Mouse (Mus musculus) retina, postnatal 1 day (tissue): ENCODE measurements around the gene B4galt7.
A peak's percentile ranks its signal among the peaks of the same experiment; 100 is the strongest.
"Not testable (repeated sequence)": the region's sequence is repeated elsewhere in the genome, so short reads cannot be mapped to it uniquely, and the experiment has no call there.

Source experiments
- DNase-seq: peaks from one replicate; pipeline ENCODE4 v3.0.0-alpha.2; 2012

The B4galt7 gene

DNA sequence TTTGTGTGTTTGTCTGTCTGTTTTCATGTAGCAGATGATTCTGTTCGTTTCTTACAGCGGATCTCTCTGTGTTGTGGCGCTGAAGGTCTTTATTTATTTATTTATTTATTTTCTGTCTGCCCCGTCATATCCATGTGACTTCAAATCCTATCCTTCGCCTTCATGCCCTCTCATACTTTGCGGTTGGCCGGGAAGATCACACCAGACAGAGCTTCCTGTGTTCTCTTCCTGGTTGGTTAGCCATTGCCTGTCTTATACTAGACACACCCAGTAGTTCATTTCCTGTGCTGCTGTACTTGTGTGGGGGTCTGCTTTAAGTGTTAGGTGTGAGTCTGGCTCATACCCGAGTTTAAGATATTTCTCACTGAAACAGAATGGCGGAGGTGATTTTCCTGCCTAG lies 961 bp downstream of the B4galt7 start:
- peak; percentile 23 for DNase-seq

DNA sequence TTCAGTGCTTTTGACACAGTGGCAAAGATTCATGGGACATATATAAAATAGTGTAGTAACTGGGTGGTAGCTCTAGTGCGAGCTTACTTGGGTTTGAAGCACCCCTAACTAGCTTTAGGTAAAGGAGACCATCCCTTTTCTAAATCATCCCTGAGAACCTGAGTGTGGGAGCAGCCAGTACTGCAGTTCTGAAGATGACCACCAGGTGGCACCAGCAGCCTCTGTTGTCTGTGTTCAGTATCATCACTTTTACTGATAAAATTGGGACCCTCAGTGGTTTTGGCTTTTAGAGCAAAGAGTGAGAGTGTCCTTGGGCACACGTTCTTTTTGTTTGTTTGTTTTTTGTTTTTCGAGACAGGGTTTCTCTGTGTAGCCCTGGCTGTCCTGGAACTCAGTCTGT lies 1.9 kb downstream of the B4galt7 start:
- DNase-seq = peak; percentile 81

DNA sequence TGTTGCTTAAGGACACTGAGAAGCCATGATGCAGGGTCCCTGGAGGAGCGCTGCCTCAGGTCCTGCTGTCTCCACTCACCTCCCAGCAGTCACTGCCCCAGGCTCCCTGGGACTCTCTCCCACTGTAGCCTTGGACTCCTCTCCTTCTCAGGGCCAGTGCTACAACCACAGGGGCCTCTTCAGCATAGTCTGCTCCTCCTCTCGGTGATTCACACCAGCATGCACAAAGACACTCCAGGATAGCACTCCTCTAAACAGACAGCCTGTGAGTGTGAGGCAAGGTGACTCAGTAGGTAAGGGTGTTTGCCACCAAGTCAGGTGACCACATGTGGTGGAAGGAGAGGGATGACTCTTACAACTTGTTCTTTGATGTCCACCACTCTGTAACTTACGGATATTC lies 4.9 kb downstream of the B4galt7 start:
- no peak for DNase-seq

DNA sequence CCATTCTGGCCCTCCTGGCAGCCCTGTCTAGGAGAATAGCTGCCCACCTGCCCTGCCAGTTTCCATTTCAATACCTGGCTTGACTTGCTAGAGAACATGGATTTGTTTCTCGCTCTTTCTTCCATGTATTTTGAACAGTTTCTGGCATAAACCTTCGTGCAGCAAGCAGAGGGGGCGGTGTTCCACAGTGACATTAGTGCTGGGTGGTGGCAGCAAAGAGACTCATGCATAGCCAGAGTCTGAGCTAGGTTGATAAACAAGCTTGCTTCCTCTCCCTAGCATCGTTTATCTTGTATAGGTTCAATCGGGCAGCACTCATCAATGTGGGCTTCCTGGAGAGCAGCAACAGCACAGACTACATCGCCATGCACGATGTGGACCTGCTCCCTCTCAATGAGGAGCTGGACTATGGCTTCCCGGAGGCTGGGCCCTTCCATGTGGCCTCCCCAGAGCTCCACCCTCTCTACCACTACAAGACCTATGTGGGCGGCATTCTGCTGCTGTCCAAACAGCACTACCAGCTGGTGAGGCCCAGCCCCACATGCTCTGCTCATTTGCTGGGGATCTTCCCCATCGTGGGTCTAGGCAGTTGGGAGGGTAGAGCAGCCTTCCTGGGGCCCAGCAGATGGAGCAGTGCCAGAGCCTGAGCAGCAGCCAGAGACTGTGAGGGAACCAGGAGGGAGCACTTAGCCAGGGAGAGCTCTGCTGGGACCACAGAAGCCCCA lies 7.4 kb downstream of the B4galt7 start:
- DNase-seq = no peak

DNA sequence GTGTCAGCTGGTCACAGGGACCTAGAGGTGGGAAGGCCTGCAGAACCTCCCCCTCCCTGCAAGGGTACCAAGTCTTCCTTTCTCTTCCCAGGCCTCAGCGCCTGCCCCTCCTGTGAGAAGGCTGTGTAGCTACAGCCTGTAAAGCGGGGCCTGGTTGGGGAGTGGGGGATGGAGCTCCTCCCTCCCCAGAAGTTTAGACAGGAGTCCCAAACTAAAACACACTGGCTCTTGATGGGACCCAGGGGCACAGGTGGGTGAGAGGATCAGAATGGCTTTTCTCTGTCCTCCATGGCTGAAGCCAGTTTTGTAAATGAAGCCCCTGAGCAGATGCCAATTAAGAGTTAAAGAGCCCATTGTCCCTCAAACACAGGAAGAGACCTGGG lies 7.9 kb downstream of the B4galt7 start:
- no peak for DNase-seq

DNA sequence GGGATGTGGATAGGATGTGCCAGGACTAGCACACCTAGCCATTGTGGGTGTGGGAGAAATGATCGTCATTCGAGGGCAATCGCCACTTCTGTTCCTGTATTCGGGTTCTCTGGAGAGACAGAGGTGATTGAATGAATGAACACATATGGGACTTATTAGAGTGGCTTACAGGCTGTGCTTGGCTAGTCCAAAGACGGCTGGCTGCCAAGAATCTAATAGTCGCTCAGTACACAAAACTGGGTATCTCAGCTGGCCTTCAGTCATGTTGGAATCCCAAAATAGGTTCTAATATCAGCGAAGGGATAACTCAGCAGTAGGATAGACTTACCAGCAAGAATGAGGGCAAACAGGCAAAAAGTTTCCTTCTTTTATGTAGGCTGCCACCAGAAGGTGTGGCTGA lies 12.3 kb downstream of the B4galt7 start:
- no peak for DNase-seq

DNA sequence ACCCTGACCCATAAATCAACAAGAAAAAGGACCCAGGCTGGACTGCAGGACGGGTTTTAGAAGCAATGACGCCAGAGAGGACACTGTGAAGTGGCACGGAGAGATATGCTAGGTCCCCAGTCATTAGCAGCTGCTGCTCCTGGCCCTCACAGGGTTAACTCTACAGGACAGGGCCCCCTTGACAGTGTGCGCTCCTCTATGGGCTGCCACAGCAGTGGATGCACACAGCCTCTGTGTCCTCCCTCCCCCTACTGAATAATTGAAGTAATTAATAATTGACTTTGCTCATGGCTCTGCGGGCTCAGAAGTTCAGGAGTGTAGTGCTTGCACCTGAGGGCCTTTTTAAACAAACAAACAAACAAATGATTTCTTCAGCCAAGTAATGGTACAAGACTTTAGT lies 13.8 kb downstream of the B4galt7 start:
- DNase-seq = no peak

DNA sequence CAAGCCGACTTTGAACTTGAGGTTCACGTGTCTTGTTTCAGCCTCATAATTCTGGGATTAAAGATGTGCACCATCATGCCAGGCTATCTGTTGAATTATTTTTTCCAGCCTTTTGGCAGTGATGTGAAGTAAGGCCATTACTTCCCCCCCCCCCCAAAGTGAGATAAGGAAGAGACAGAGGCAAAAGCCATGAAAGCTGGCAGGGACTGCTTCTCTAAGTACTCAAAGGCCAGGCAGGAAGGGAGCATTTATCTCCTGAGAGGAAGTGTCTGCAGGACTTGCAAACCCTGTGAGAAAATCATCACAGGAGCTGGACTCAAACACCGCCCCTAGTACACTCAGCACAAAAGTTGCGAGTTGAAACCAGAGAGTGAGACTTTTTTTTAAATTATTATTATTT lies 19.6 kb downstream of the B4galt7 start:
- no peak for DNase-seq

DNA sequence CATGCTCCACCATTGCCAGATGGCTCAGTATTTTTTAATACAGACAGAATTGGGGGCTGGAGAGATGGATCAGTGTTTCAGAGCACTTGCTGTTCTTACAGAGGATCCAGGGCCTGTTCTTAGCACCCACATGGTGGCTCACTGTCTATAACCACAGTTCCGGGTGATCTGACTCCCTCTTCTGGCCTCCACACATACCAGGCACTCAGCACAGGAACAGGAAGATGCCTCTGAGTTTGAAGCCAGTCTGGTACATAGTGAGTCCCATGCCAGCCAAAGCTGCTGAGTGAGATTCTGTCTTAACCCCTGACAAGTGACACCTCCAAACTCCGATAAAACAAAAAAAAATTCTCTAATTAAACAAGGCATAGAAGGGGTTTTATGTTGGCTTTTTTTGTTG lies 20.6 kb downstream of the B4galt7 start:
- DNase-seq = no peak

DNA sequence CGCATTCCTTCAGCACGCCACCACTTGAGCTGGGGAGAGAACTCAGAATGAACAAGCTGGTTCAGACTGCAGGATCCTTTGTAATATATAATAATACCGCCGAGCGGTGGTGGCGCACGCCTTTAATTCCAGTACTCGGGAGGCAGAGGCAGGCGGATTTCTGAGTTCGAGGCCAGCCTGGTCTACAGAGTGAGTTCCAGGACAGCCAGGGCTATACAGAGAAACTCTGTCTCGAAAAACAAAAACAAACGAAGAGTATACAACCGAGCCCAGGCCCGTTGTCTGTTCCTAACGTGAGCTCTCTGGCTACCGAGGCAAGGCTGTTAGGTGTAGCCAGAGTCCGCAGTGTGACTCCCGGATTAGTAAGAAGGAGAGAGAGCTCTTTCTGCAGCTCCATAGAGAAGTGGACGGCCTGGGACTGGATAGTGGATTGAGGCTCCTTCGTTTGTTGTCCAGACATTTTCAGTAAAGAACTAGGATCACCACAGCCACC lies 22.5 kb downstream of the B4galt7 start:
- DNase-seq = not testable (repeated sequence)

DNA sequence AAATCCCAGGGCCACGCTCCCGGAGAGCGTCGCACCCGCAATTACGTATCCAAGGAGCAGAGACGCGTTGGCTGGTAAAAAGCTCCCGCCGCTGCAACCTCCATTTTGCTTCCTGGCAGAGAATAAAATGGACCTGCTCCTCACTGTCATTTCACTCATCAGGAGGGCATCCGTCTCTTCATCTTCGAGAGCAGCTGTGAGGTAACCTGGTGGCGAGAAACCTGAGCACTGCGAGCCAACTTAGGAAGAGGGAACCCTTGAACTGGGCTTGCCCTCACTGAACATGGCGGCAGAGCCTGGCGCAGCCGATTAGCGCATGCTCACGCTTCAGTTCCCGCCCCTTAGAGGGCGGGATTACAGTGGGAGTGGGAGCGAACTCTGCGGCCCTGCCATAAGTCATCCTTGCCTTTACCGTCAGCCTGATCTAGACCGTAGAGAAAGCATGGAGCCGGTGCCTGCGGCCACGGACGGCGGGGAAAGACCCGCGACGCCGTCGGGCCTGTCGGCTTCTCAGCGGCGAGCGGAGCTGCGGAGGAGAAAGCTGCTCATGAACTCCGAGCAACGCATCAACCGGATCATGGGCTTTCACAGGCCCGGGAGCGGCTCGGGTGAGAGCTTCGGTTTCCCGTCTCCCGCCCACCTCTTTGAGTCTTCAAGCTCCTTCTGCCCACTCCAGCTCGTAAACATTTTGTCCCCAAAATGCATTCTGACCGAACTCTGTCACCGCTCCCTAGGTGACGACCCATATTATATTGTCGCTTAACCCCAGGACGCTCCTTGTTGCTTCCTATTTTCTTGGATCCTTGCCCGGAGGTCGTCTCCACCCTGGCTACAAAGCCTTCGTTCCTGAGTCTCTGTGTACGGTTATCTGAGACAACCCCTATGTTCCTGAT lies 23.2 kb downstream of the B4galt7 start, which contains the start of gene Caml:
Gene Caml (plus strand): TSS at position 357 of the 893 bp plus-strand sequence.
- DNase-seq = peak; percentile 94

DNA sequence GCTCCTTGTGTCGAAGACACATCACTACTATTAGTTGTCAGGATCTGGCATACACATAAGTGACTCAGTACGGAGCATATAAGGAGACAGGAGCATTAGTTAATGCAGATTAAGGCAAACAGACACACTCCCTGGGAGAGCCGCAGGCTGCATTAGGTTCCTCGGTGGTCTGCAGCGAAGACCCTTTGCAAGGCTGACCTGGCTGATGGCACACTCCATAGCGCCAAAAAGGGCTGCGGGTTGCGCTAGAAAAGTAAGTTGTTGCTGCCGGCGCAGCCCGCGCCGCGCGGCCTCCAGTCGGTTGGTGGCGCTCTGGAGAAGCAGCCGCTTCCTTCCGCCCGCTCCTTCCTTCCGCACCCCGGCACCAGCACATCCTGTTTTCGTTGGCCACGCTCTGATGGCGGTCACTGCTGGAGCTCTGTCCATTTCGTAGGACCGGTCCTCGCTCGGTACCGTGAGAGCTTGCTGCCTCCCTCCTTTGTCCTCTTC lies 35.0 kb downstream of the B4galt7 start, which contains the start of gene Ddx46:
Gene Ddx46 (plus strand): TSS at position 389 of the 489 bp plus-strand sequence.
- peak; percentile 95 for DNase-seq

DNA sequence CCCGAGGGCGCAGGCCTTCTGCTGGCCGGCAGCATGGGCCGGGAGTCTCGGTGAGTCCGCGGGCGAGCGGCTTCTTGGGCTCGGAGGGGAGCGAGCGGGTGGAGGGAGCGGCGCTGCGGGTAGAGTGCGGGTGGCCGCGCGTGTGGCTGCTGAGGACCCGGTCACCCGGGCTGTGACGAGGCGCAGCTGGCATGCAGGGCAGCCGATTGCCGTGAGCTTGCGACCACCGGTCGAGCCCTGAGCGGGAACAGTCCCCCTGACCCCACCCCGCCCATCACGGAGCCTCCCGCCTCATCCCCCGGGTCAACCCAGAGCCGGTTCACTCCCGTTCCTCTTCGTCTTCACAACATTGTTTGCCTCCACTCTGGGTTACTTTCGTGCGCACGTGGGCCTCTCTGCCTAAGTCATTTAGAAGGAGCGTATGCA lies 35.5 kb downstream of the B4galt7 start:
- no peak for DNase-seq

DNA sequence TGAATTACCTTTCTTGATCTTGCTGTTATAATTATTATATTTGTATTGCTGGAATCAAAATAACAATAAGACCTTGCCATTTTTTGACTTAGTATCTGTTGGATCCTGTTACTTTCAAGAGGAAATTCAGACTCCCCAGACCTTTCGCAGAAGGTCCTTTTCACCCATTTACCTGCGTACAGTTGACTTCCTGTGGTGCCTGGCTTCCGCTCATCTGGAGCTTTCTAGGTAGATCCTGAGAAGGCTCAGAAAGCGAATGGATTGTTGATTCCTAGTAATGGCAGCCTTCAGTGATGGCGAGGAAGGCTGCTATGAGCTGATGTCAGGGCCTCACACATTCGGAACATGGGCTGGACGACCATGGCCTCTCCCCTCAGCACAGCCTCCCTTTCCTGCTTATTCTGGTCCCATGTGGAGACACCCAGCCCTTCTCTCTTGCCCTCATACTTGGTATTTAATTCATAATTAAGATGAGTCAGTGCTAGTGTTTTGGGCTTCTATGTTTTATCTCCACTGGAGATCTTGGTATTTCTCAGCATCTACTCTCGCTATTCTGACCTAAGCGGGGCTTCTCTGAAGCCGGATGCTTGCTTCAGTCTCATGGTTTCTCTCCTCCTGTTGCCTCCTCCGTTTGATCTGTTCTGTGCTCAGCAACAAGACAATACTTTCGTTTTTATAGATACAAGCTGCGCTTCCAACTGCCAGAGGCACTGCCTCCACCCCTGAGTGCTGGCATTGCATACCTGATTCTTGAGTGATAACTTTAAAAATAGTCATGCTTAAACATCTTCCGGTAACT lies 36.7 kb downstream of the B4galt7 start:
- no peak for DNase-seq

DNA sequence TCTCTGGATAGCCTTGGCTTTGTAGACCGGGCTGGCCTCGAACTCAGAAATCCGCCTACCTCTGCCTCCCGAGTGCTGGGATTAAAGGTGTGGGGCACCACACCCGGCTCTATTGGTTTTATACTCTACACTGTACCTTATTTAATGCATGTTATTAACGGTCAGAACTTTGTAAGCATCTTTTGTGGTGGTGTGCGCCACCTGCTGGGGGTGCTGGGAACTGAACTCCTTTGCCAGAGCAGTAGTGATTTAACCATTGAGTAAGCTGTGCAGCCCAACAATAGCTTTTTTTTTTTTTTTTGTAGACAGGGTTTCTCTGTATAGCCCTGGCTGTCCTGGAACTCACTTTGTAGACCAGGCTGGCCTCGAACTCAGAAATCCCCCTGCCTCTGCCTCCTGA lies 40.8 kb downstream of the B4galt7 start:
- peak; percentile 77 for DNase-seq

DNA sequence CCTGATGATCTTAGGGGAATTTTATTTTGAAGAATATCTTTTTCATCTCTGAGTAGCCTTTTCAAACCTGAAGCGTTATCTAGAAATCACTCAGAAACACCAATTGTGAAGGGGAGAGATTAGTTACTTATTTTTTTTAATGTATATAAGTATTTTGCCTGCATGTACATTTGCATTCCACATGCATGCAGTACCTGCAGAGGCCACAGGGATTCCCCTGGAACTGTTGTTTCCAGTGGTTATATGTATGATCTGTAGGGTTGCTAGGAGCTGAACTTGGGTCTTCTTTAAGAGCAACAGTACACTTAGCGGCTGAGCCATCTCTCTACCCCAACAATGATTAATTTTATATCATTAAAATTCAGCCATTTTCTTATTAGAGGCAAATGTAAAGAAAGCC lies 44.8 kb downstream of the B4galt7 start:
- peak; percentile 55 for DNase-seq

DNA sequence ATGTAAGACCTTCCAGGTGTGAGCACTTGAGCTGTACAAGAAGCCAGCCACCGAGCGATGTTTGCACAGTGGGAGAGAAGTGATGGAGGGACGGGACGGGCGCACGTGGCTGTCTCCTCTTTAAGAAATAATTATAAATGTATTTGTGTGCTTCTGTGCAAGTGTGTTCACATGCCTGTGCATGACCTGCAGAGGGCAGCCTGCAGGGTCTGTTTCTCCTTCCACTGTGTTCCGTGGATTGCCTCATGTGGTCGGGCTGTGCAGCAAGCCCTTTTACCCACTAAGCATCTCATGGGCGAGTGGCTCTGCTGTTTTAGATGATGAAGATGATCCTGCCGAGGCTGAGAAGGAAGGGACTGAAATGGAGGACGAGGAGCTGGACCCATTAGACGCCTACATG lies 50.4 kb downstream of the B4galt7 start:
- no peak for DNase-seq

DNA sequence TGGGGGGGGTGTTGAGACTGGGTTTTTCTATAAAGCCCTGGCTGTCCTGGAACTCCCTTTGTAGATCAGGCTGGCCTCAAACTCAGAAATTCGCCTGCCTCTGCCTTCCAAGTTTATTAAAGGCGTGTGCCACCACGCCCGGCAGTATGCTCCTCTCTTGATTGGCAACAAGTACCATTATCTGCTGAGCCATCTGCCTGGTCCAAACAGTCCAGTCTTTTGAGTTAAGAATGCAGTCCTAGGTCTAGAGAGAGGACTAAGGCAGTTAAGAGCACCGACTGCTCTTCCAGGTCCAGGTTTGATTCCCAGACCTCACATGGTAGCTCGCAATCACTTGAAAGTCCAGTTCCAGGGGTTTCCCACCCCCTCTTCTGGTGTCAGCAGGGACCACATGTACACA lies 51.3 kb downstream of the B4galt7 start:
- DNase-seq = no peak
